Mouse (Mus musculus): ENCODE data around the gene Arhgef10l. TPM values are rescaled to one million over a fixed set of nuclear protein-coding genes. Genes with fewer than 3 reads are reported as not detected.

The Arhgef10l gene
- polyA plus RNA-seq, 1 experiment from 2014 or later = 6.7 TPM

DNA sequence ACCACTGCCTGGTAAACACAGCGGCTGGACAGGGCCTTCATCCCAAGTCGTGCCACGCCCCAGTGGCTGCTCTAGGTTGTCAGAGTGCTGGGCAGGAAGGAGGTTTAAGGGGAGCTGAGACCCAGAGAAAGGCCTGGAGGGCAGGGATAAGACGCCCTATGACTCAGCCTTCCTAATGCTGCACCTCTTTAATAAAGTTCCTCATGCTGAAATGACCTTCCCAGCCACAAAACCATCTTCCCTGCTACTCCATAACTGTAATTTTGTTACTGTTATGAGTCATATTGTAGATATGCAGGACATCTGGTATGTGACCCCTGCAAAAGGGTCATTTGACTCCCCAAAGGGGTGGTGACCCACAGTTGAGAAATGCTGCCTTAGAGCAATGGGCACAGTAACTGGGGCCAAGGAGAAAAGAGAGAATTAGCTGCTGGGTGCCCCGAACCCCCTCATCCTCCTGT is 128.2 kb downstream of the Arhgef10l start:
- 57% methylated on average over 5 of the region's 5 CpGs for WGBS
- no peak overlapping the region for H3K4me2 ChIP-seq
- H3K27me3 ChIP-seq (replicated peaks; ENCODE audit: control insufficient read depth, insufficient read depth, low read length) = no peaks in the 10 kb centered on the region
- no peak overlapping the region for H3K9ac ChIP-seq (ENCODE audit: low read depth, low read length)
- no peak overlapping the region for H3K4me3 ChIP-seq (ENCODE audit: low read depth, low read length)
- H3K4me1 ChIP-seq (replicated peaks; ENCODE audit: control insufficient read depth, insufficient read depth, low read length) = no peaks in the 10 kb centered on the region; the same call in 1 of the 2 replicates
- H3K27ac ChIP-seq (ENCODE audit: low read depth, low read length) = no peak overlapping the region
- DNase-seq (ENCODE audit: low spot score) (no peak), ATAC-seq (replicated peaks; ENCODE audit: low FRiP score) (no peak)
- no peaks in the 10 kb centered on the region; the same call in 1 of the 2 replicates for H3K36me3 ChIP-seq (ENCODE audit: control insufficient read depth, insufficient read depth, low read length)
- no peaks in the 10 kb centered on the region for H3K9me3 ChIP-seq (ENCODE audit: control insufficient read depth, low read length)

GRCm38 (mm10) chr4:140535323-140535722 is 130.5 kb downstream of the Arhgef10l start:
- no peaks in the 10 kb centered on the region for H3K27me3 ChIP-seq (replicated peaks; ENCODE audit: control insufficient read depth, insufficient read depth, low read length)
- WGBS = 80% methylated on average over 8 of the region's 8 CpGs

DNA sequence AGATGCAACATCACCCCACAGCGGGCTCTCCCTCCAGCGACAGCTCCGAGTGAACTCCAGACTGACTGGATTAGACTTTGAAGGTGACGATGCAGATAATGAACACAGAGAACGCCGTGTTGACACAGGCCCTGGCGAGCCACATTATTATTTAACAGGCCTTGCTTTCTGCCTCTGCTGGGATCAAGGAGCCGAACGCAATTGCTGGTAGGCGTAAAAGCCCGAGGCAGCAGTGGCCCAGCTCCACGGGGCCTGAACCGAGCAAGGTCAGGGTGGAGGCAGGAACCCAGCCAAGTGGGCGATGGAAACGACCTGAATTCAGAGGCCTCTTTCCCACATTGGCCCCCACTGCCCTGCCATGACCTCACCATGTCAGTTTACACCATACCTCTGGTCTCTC is 133.5 kb downstream of the Arhgef10l start:
- Histone ChIP-seq H3K27me3 (replicated peaks; ENCODE audit: control insufficient read depth, insufficient read depth, low read length) (no peaks in the 10 kb centered on the region), H3K27ac (ENCODE audit: low read depth, low read length) (no peak overlapping the region), H3K36me3 (ENCODE audit: control insufficient read depth, insufficient read depth, low read length) (no peaks in the 10 kb centered on the region; the same call in 1 of the 2 replicates), H3K4me2 (no peak overlapping the region), H3K9ac (ENCODE audit: low read depth, low read length) (no peak overlapping the region), H3K4me1 (replicated peaks; ENCODE audit: control insufficient read depth, insufficient read depth, low read length) (no peaks in the 10 kb centered on the region), H3K4me3 (ENCODE audit: low read depth, low read length) (no peak overlapping the region), H3K9me3 (ENCODE audit: control insufficient read depth, low read length) (no peaks in the 10 kb centered on the region)
- DNase-seq (ENCODE audit: low spot score) (no peak), ATAC-seq (replicated peaks; ENCODE audit: low FRiP score) (no peak)
- 55% methylated on average over 15 of the region's 15 CpGs for WGBS

More at GRCm38 (mm10) chr4:140535323-140535722, 130.5 kb downstream of the Arhgef10l start:
- H3K4me1 ChIP-seq (replicated peaks; ENCODE audit: control insufficient read depth, insufficient read depth, low read length) = no peaks in the 10 kb centered on the region
- no peak for ATAC-seq (replicated peaks; ENCODE audit: low FRiP score)
- no peak overlapping the region for H3K9ac ChIP-seq (ENCODE audit: low read depth, low read length)
- no peaks in the 10 kb centered on the region; the same call in 1 of the 2 replicates for H3K36me3 ChIP-seq (ENCODE audit: control insufficient read depth, insufficient read depth, low read length)
- no peak overlapping the region for H3K4me3 ChIP-seq (ENCODE audit: low read depth, low read length)
- H3K4me2 ChIP-seq = no peak overlapping the region
- DNase-seq (ENCODE audit: low spot score) = no peak
- no peak overlapping the region for H3K27ac ChIP-seq (ENCODE audit: low read depth, low read length)
- no peaks in the 10 kb centered on the region for H3K9me3 ChIP-seq (ENCODE audit: control insufficient read depth, low read length)

DNA sequence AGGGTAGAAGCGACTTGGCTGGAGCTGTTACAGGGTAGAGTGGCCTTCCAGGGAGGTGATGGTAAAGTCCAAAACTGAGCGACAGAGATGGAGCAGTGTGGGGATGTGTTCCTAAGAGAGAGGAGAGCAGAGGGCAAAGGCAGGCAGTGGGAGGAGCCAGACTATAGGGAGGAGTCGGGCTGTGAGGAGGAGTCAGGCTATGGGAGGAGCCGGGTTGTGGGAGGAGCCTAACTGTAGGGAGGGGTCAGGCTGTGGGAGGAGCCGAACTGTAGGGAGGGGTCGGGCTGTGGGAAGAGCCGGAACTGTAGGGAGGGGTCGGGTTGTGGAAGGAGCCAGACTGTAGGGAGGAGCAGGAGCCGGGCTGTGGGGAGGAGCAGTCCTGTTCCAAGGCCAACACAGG is 134.8 kb downstream of the Arhgef10l start:
- no peak overlapping the region for H3K27ac ChIP-seq (ENCODE audit: low read depth, low read length)
- no peaks in the 10 kb centered on the region; the same call in 1 of the 2 replicates for H3K36me3 ChIP-seq (ENCODE audit: control insufficient read depth, insufficient read depth, low read length)
- no peaks in the 10 kb centered on the region for H3K4me1 ChIP-seq (replicated peaks; ENCODE audit: control insufficient read depth, insufficient read depth, low read length)
- DNase-seq (ENCODE audit: low spot score) (no peak), ATAC-seq (replicated peaks; ENCODE audit: low FRiP score) (peak; percentile 57)
- no peaks in the 10 kb centered on the region for H3K27me3 ChIP-seq (replicated peaks; ENCODE audit: control insufficient read depth, insufficient read depth, low read length)
- WGBS = 21% methylated on average over 9 of the region's 9 CpGs
- H3K4me3 ChIP-seq (ENCODE audit: low read depth, low read length) = no peak overlapping the region
- no peaks in the 10 kb centered on the region for H3K9me3 ChIP-seq (ENCODE audit: control insufficient read depth, low read length)
- H3K9ac ChIP-seq (ENCODE audit: low read depth, low read length) = no peak overlapping the region
- no peak overlapping the region for H3K4me2 ChIP-seq

DNA sequence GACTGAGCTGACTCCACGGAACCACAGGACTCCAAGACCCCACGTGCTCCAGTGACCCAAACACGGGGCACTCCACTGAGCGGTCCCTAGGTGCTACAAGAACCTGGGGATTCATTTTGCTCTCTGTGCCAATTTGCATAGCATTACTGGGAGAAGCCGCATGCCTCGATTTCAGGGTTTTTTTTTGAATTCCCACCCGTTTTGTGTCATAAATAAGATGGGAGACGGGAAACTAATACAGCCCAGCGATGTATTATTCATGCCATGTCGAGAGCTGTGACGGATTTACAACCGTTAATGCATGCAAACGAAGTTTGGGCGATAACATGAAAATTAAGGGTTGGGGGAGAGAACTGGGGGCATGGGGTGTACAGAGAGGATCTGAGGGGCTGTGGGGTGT is 136.1 kb downstream of the Arhgef10l start:
- Histone ChIP-seq H3K4me3 (ENCODE audit: low read depth, low read length) (no peak overlapping the region), H3K9me3 (ENCODE audit: control insufficient read depth, low read length) (no peaks in the 10 kb centered on the region), H3K27ac (ENCODE audit: low read depth, low read length) (no peak overlapping the region), H3K4me1 (replicated peaks; ENCODE audit: control insufficient read depth, insufficient read depth, low read length) (no peaks in the 10 kb centered on the region), H3K36me3 (ENCODE audit: control insufficient read depth, insufficient read depth, low read length) (no peaks in the 10 kb centered on the region), H3K27me3 (replicated peaks; ENCODE audit: control insufficient read depth, insufficient read depth, low read length) (no peaks in the 10 kb centered on the region), H3K4me2 (no peak overlapping the region), H3K9ac (ENCODE audit: low read depth, low read length) (no peak overlapping the region)
- 78% methylated on average over 14 of the region's 14 CpGs for WGBS
- ATAC-seq (replicated peaks; ENCODE audit: low FRiP score) (no peak), DNase-seq (ENCODE audit: low spot score) (no peak)

GRCm38 (mm10) chr4:140528443-140528842 is 137.4 kb downstream of the Arhgef10l start:
- Histone ChIP-seq H3K4me1 (replicated peaks; ENCODE audit: control insufficient read depth, insufficient read depth, low read length) (no peaks in the 10 kb centered on the region), H3K4me2 (no peak overlapping the region), H3K27ac (ENCODE audit: low read depth, low read length) (no peak overlapping the region), H3K27me3 (replicated peaks; ENCODE audit: control insufficient read depth, insufficient read depth, low read length) (no peaks in the 10 kb centered on the region), H3K9ac (ENCODE audit: low read depth, low read length) (no peak overlapping the region), H3K9me3 (ENCODE audit: control insufficient read depth, low read length) (no peaks in the 10 kb centered on the region), H3K4me3 (ENCODE audit: low read depth, low read length) (no peak overlapping the region), H3K36me3 (ENCODE audit: control insufficient read depth, insufficient read depth, low read length) (no peaks in the 10 kb centered on the region)
- no peak for ATAC-seq (replicated peaks; ENCODE audit: low FRiP score)
- whole genome bisulfite sequencing = 81% methylated on average over 5 of the region's 5 CpGs
- DNase-seq (ENCODE audit: low spot score) = no peak

DNA sequence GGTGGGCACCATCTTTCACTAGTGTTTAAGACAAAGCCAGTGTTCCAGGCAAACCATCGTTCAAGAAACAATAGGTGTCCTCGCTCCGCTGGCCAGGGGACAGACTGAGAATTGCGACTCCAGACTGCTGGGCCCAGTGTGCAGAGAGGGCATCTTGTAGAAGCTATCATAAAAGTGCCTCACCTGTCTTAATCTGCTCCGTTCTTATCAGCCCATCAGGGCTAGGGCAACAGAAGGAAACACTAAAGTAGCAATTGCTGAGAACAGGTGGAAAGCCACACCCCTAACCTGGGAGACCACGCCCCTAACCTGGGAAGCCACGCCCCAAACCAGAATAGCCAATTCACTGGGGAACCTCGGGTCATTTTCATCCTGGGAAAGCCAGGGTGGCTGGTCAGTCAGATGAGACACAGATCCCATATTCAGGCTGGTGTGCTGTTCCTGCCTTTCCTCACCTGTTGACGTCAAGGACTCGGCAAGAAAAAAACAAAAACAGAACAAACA is 140.1 kb downstream of the Arhgef10l start:
- H3K27me3 ChIP-seq (replicated peaks; ENCODE audit: control insufficient read depth, insufficient read depth, low read length) = no peaks in the 10 kb centered on the region
- H3K4me2 ChIP-seq = no peak overlapping the region
- 67% methylated on average over 10 of the region's 10 CpGs for WGBS
- no peaks in the 10 kb centered on the region for H3K4me1 ChIP-seq (replicated peaks; ENCODE audit: control insufficient read depth, insufficient read depth, low read length)
- no peaks in the 10 kb centered on the region for H3K36me3 ChIP-seq (ENCODE audit: control insufficient read depth, insufficient read depth, low read length)
- H3K27ac ChIP-seq (ENCODE audit: low read depth, low read length) = no peak overlapping the region
- H3K4me3 ChIP-seq (ENCODE audit: low read depth, low read length) = no peak overlapping the region
- DNase-seq (ENCODE audit: low spot score) = no peak
- H3K9me3 ChIP-seq (ENCODE audit: control insufficient read depth, low read length) = no peaks in the 10 kb centered on the region
- no peak for ATAC-seq (replicated peaks; ENCODE audit: low FRiP score)
- no peak overlapping the region for H3K9ac ChIP-seq (ENCODE audit: low read depth, low read length)

DNA sequence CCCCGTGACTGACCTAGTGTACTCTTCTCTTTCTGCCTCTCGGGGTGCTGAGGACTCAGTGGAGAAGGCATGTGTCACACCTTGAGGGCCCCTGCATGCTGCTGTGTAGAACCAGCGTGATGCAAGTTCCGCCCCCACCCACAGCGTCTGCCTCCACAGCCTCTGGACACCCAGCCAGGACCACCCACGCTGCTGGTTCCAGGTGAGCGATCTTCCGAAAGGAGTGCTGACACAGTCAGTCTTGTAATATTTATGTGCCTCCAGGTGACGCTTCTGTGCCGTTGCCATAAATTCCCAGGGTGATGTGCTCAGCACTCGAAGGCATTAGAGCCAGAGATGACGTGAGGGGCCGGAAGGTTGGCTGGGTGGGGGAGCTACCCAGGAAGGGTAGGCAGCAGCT is 140.9 kb downstream of the Arhgef10l start:
- ATAC-seq (replicated peaks; ENCODE audit: low FRiP score) = no peak
- H3K36me3 ChIP-seq (ENCODE audit: control insufficient read depth, insufficient read depth, low read length) = no peaks in the 10 kb centered on the region
- no peaks in the 10 kb centered on the region for H3K9me3 ChIP-seq (ENCODE audit: control insufficient read depth, low read length)
- 82% methylated on average over 13 of the region's 13 CpGs for WGBS
- DNase-seq (ENCODE audit: low spot score) = no peak
- no peak overlapping the region for H3K9ac ChIP-seq (ENCODE audit: low read depth, low read length)
- H3K4me1 ChIP-seq (replicated peaks; ENCODE audit: control insufficient read depth, insufficient read depth, low read length) = no peaks in the 10 kb centered on the region
- no peak overlapping the region for H3K4me3 ChIP-seq (ENCODE audit: low read depth, low read length)
- no peak overlapping the region for H3K27ac ChIP-seq (ENCODE audit: low read depth, low read length)
- no peaks in the 10 kb centered on the region for H3K27me3 ChIP-seq (replicated peaks; ENCODE audit: control insufficient read depth, insufficient read depth, low read length)
- no peak overlapping the region for H3K4me2 ChIP-seq

- Histone ChIP-seq H3K27me3 (replicated peaks; ENCODE audit: control insufficient read depth, insufficient read depth, low read length) (no peaks in the 10 kb centered on the region), H3K27ac (ENCODE audit: low read depth, low read length) (no peak overlapping the region), H3K36me3 (ENCODE audit: control insufficient read depth, insufficient read depth, low read length) (no peaks in the 10 kb centered on the region), H3K4me3 (ENCODE audit: low read depth, low read length) (no peak overlapping the region), H3K4me1 (replicated peaks; ENCODE audit: control insufficient read depth, insufficient read depth, low read length) (no peaks in the 10 kb centered on the region), H3K4me2 (no peak overlapping the region), H3K9ac (ENCODE audit: low read depth, low read length) (no peak overlapping the region), H3K9me3 (ENCODE audit: control insufficient read depth, low read length) (no peaks in the 10 kb centered on the region)
- ATAC-seq (replicated peaks; ENCODE audit: low FRiP score) = no peak
- DNase-seq (ENCODE audit: low spot score) = no peak
- WGBS = 91% methylated on average over 4 of the region's 4 CpGs
Observed at GRCm38 (mm10) chr4:140522873-140523272, 142.9 kb downstream of the Arhgef10l start.

Measured in liver, embryonic 11.5 days (tissue).